Mouse (Mus musculus): ENCODE measurements around the gene Gadd45gip1. TPM values are rescaled to one million over a fixed set of nuclear protein-coding genes. Genes with fewer than 3 reads are reported as not detected.

The Gadd45gip1 gene
- total and polyA plus RNA-seq, 2 experiments from 2014 or later = 27.5 to 42.9 TPM

DNA sequence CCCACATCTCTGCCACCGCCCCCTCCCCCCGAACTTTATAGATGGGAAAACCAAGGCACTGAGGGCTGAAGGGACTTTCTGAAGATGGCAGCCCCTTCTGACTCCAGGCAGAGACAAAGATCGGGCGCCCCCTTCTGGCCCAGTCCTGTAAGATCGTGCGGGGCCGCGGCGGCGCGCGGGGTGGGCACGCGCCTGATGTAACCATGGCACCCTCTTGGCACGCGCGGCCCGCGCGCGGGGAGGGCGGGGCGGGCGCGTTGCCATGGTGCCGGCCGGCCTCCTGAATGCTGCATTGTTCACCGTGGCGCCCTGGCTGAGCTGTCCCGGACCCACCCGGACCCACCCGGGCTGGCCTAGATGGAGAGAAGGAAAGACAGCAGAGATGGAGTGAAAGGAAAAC is 20.4 kb upstream of the Gadd45gip1 start:
- WGBS = under 1% methylated on average over 32 of the region's 32 CpGs
- peak overlapping the region; percentile 69 for H3K4me2 ChIP-seq (ENCODE audit: low read depth, low read length, poor library complexity, severe bottlenecking)
- H3K36me3 ChIP-seq (ENCODE audit: insufficient read depth, low read length) = no peaks in the 10 kb centered on the region
- ATAC-seq (ENCODE audit: low FRiP score) (peak; percentile 84), DNase-seq (ENCODE audit: low spot score) (peak; percentile 93)
- no peak overlapping the region for H3K27ac ChIP-seq (ENCODE audit: low read depth, low read length)
- H3K9me3 ChIP-seq (ENCODE audit: low read length) = no peaks in the 10 kb centered on the region
- peak overlapping the region; percentile 24 for H3K9ac ChIP-seq (replicated peaks; ENCODE audit: low read length, poor library complexity, severe bottlenecking)
- peak overlapping the region; percentile 40 for H3K4me3 ChIP-seq (ENCODE audit: low read depth, low read length)
- H3K4me1 ChIP-seq (ENCODE audit: insufficient read depth, low read length) = no peaks in the 10 kb centered on the region
- H3K27me3 ChIP-seq (ENCODE audit: insufficient read depth, low read length) = 0 out of 2 replicates have a peak, but pooled peaks cover 3% of the 10 kb centered on the region
- peak; percentile 82 for TF ChIP-seq CTCF (IDR thresholded peaks at IDR 0.05)

DNA sequence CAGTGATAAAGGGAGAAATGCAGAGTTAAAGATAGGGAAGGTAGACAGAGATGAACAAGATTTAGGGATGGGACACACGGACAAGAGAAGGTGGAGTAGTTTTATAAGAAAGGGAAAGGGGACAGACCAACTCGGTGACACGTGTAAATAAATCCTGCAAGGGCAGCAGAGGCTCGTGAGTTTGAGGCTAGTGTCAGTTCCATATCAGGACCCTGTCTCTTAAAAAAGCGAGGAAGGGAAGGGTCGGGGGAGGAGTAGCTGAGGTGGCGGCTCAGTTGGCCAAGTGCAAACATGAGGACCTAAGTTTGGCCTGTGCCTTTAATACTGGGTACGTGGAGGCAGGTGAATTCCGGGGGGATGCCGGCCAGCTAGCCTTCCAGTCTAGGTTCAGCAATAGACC is 20.0 kb upstream of the Gadd45gip1 start:
- Histone ChIP-seq H3K9me3 (ENCODE audit: low read length) (no peaks in the 10 kb centered on the region), H3K4me3 (ENCODE audit: low read depth, low read length) (peak overlapping the region; percentile 40), H3K4me1 (ENCODE audit: insufficient read depth, low read length) (no peaks in the 10 kb centered on the region), H3K36me3 (ENCODE audit: insufficient read depth, low read length) (no peaks in the 10 kb centered on the region), H3K9ac (replicated peaks; ENCODE audit: low read length, poor library complexity, severe bottlenecking) (peak overlapping the region; percentile 24), H3K27me3 (ENCODE audit: insufficient read depth, low read length) (0 out of 2 replicates have a peak, but pooled peaks cover 3% of the 10 kb centered on the region), H3K27ac (ENCODE audit: low read depth, low read length) (no peak overlapping the region), H3K4me2 (ENCODE audit: low read depth, low read length, poor library complexity, severe bottlenecking) (peak overlapping the region; percentile 69)
- no peak for TF ChIP-seq CTCF (IDR thresholded peaks at IDR 0.05)
- WGBS = 9% methylated on average over 10 of the region's 10 CpGs
- DNase-seq (ENCODE audit: low spot score) = no peak
- no peak for ATAC-seq (ENCODE audit: low FRiP score)

DNA sequence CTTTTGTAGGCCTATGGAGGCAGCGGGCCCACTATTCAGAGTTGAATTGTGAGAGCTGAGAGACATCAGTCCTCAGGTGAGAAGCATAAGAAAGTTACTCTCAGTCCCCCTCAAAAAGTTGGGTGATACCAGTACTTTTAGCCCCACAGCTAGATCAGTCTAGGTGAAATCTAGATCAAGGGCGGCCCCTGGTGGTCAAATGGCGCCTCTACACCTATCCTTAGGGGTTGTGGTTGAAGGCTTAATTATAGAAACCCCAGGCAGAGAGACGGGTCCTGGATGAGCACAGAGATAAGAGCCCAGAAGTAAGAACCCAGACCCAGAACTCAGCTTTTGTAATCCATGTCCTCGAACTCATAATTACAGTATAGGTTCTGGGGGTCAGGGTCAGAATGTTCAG is 18.3 kb upstream of the Gadd45gip1 start:
- Histone ChIP-seq H3K9me3 (ENCODE audit: low read length) (no peaks in the 10 kb centered on the region), H3K4me1 (ENCODE audit: insufficient read depth, low read length) (no peaks in the 10 kb centered on the region), H3K4me2 (ENCODE audit: low read depth, low read length, poor library complexity, severe bottlenecking) (no peak overlapping the region), H3K36me3 (ENCODE audit: insufficient read depth, low read length) (no peaks in the 10 kb centered on the region), H3K9ac (replicated peaks; ENCODE audit: low read length, poor library complexity, severe bottlenecking) (no peak overlapping the region), H3K27ac (ENCODE audit: low read depth, low read length) (no peak overlapping the region), H3K4me3 (ENCODE audit: low read depth, low read length) (no peak overlapping the region), H3K27me3 (ENCODE audit: insufficient read depth, low read length) (no peaks in the 10 kb centered on the region)
- ATAC-seq (ENCODE audit: low FRiP score) (no peak), DNase-seq (ENCODE audit: low spot score) (peak; percentile 88)
- TF ChIP-seq CTCF (IDR thresholded peaks at IDR 0.05) = peak; percentile 92
- WGBS = 2% methylated on average over 5 of the region's 5 CpGs

DNA sequence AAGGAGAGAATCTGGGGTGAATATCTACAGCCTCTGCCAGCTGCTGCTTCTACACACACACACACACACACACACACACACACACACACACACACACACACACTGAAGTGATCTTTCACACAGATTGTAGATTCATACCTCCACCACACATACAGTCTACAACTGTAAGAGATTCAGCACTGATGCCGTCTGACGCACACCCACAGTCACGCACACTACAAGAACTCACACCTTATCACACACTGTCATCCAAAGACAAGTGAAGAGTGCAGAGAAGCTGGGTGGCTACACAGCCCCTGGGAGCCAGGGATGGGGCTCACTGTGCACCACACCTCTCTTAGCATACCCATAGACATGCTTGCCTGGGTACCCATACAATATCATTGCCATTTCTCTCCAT is 17.5 kb upstream of the Gadd45gip1 start:
- no peak for ATAC-seq (ENCODE audit: low FRiP score)
- no peaks in the 10 kb centered on the region for H3K27me3 ChIP-seq (ENCODE audit: insufficient read depth, low read length)
- TF ChIP-seq CTCF (IDR thresholded peaks at IDR 0.05) = no peak
- H3K9ac ChIP-seq (replicated peaks; ENCODE audit: low read length, poor library complexity, severe bottlenecking) = no peak overlapping the region
- H3K4me3 ChIP-seq (ENCODE audit: low read depth, low read length) = no peak overlapping the region
- WGBS = 98% methylated on average over 3 of the region's 3 CpGs
- H3K36me3 ChIP-seq (ENCODE audit: insufficient read depth, low read length) = no peaks in the 10 kb centered on the region
- no peak for DNase-seq (ENCODE audit: low spot score)
- H3K4me2 ChIP-seq (ENCODE audit: low read depth, low read length, poor library complexity, severe bottlenecking) = no peak overlapping the region
- no peak overlapping the region for H3K27ac ChIP-seq (ENCODE audit: low read depth, low read length)
- no peaks in the 10 kb centered on the region for H3K9me3 ChIP-seq (ENCODE audit: low read length)
- no peaks in the 10 kb centered on the region for H3K4me1 ChIP-seq (ENCODE audit: insufficient read depth, low read length)

DNA sequence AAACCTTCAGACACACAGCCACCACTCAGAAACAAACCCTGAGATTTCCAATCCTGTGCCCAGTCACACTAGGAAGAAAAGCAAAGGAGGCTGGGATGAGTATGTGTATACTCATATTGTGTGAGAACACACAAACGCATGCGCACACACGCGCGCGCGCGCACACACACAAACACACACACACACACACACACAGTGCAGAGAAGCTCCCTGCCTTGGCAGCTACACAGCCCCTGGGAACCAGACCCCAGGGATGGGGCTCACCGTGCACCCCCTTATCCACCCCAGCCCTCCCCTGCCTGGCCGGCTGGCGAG is 17.1 kb upstream of the Gadd45gip1 start:
- H3K4me3 ChIP-seq (ENCODE audit: low read depth, low read length) = no peak overlapping the region
- ATAC-seq (ENCODE audit: low FRiP score) (no peak), DNase-seq (ENCODE audit: low spot score) (no peak)
- no peaks in the 10 kb centered on the region for H3K36me3 ChIP-seq (ENCODE audit: insufficient read depth, low read length)
- no peaks in the 10 kb centered on the region for H3K4me1 ChIP-seq (ENCODE audit: insufficient read depth, low read length)
- H3K27ac ChIP-seq (ENCODE audit: low read depth, low read length) = no peak overlapping the region
- 71% methylated on average over 11 of the region's 11 CpGs for WGBS
- H3K9ac ChIP-seq (replicated peaks; ENCODE audit: low read length, poor library complexity, severe bottlenecking) = no peak overlapping the region
- H3K27me3 ChIP-seq (ENCODE audit: insufficient read depth, low read length) = no peaks in the 10 kb centered on the region
- H3K9me3 ChIP-seq (ENCODE audit: low read length) = no peaks in the 10 kb centered on the region
- no peak overlapping the region for H3K4me2 ChIP-seq (ENCODE audit: low read depth, low read length, poor library complexity, severe bottlenecking)
- no peak for TF ChIP-seq CTCF (IDR thresholded peaks at IDR 0.05)

DNA sequence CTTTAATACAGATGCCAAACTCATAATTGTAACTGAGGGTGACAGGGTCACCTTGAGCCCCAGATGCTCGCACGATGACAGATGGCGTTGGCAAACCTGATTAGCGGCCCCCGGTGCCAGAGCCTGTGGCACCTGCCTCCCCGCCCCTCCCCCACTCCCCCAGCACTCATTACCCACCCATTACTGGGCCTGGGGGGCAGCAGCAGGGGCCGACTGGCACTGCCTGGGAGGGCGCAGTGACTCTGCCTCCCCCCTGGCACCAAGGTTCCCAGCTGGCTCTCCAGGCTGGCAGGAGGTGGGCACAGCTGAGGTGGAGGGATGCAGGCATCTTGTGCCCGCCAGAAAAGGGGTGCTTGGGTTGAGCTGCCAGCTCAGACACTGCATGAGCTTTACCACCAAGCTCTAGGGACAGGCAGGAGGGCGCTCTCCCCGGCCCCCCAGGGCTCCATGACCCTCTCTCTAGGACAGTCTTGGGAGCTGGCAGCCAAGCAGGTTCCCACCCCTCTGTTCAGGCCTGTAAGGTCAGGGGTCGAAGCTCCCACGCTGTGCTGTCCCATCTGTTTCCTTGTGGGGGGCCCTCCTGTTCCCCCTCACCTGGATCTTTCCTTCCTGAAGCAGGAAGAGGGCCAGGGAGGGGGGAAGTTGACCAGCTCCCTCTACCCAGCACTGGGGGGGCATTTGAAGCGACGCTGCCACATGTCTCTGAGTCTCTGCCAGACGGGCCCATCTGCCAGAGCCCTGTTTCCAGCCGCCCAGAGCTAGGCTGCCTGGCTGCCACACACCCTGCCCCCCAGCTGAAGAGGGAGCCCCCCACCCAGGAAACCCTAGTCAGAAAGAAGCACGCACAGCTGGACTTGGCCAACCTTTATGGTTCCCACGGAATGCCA is 16.5 kb upstream of the Gadd45gip1 start:
- no peaks in the 10 kb centered on the region for H3K9me3 ChIP-seq (ENCODE audit: low read length)
- no peaks in the 10 kb centered on the region for H3K36me3 ChIP-seq (ENCODE audit: insufficient read depth, low read length)
- no peak overlapping the region for H3K4me3 ChIP-seq (ENCODE audit: low read depth, low read length)
- peak; percentile 7; the same call in 1 of the 2 replicates for ATAC-seq (ENCODE audit: low FRiP score)
- H3K27me3 ChIP-seq (ENCODE audit: insufficient read depth, low read length) = no peaks in the 10 kb centered on the region
- no peak overlapping the region; the same call in 1 of the 2 replicates for H3K9ac ChIP-seq (replicated peaks; ENCODE audit: low read length, poor library complexity, severe bottlenecking)
- H3K27ac ChIP-seq (ENCODE audit: low read depth, low read length) = no peak overlapping the region
- 34% methylated on average over 16 of the region's 19 CpGs for WGBS
- no peak overlapping the region for H3K4me2 ChIP-seq (ENCODE audit: low read depth, low read length, poor library complexity, severe bottlenecking)
- DNase-seq (ENCODE audit: low spot score) = peak; percentile 74
- H3K4me1 ChIP-seq (ENCODE audit: insufficient read depth, low read length) = no peaks in the 10 kb centered on the region
- TF ChIP-seq CTCF (IDR thresholded peaks at IDR 0.05) = no peak

Data from midbrain, postnatal 0 days (tissue).